Mouse (Mus musculus) hindbrain, embryonic 11.5 days (tissue): ENCODE measurements around the gene Rhob. TPM values are rescaled to one million over a fixed set of nuclear protein-coding genes. Genes with fewer than 3 reads are reported as not detected.

Experiments used
- ATAC-seq: fragments of 200-750 bp; cut with Nextera tagmentation; 2 replicates; pipeline ENCODE4 v1.8.0; 2017; ENCODE audit warnings: mild to moderate bottlenecking, moderate TSS enrichment, moderate library complexity; ENCODE audit not compliant: low FRiP score
- DNase-seq: peaks from one replicate; pipeline ENCODE4 v3.0.0-alpha.2; 2015; ENCODE audit warnings: low spot score
- H3K27ac ChIP-seq: fragments of 300-500 bp; sonication (generic); 2 replicates; pipeline ENCODE4 v1.5.1; 2014; ENCODE audit warnings: mild to moderate bottlenecking, low read depth, low read length
- H3K27me3 ChIP-seq: fragments of 300-500 bp; sonication (generic); 2 replicates; pipeline ENCODE4 v1.6.1; 2014; ENCODE audit warnings: mild to moderate bottlenecking, low read length, moderate library complexity, mixed read lengths; ENCODE audit not compliant: control insufficient read depth, insufficient read depth
- H3K36me3 ChIP-seq: fragments of 300-500 bp; sonication (generic); 2 replicates; pipeline ENCODE4 v1.6.1; 2014; ENCODE audit warnings: mild to moderate bottlenecking, low read length, moderate library complexity, mixed read lengths; ENCODE audit not compliant: control insufficient read depth, insufficient read depth
- H3K4me1 ChIP-seq: fragments of 300-500 bp; sonication (generic); replicated peaks from 2 replicates; pipeline ENCODE4 v1.6.1; 2014; ENCODE audit warnings: low read length, mixed read lengths; ENCODE audit not compliant: control insufficient read depth, insufficient read depth
- H3K4me2 ChIP-seq: fragments of 300-500 bp; sonication (generic); replicated peaks from 2 replicates; pipeline ENCODE4 v1.6.1; 2014; ENCODE audit warnings: mild to moderate bottlenecking, low read depth, low read length
- H3K4me3 ChIP-seq: fragments of 300-500 bp; sonication (generic); 2 replicates; pipeline ENCODE4 v1.5.1; 2014; ENCODE audit warnings: low read depth, low read length
- H3K9ac ChIP-seq: fragments of 300-500 bp; sonication (generic); 2 replicates; pipeline ENCODE4 v1.6.1; 2014; ENCODE audit warnings: low read depth, low read length
- H3K9me3 ChIP-seq: fragments of 300-500 bp; sonication (generic); 2 replicates; pipeline ENCODE4 v1.6.1; 2016; ENCODE audit warnings: low read length; ENCODE audit not compliant: control insufficient read depth
- WGBS: fragments of 180-500 bp; shearing (Covaris S2); extraction: QIAGEN DNeasy Blood & Tissue Kit; methylation state at CpG from one replicate; pipeline ENCODE4 v1.1.7; 2014; 5-methylcytosine and 5-hydroxymethylcytosine counted together
- polyA plus RNA-seq: library from polyadenylated mRNA; unstranded; fragments of >200 nt; fragmentation: Nextera tagmentation; extraction: Ambion mirVana; gene quantifications from 2 replicates; pipeline ENCODE4 v1.2.1, GENCODE M21; 2014

Rhob gene
- polyA plus RNA-seq, 1 experiment from 2014 or later = 64.4 TPM

DNA sequence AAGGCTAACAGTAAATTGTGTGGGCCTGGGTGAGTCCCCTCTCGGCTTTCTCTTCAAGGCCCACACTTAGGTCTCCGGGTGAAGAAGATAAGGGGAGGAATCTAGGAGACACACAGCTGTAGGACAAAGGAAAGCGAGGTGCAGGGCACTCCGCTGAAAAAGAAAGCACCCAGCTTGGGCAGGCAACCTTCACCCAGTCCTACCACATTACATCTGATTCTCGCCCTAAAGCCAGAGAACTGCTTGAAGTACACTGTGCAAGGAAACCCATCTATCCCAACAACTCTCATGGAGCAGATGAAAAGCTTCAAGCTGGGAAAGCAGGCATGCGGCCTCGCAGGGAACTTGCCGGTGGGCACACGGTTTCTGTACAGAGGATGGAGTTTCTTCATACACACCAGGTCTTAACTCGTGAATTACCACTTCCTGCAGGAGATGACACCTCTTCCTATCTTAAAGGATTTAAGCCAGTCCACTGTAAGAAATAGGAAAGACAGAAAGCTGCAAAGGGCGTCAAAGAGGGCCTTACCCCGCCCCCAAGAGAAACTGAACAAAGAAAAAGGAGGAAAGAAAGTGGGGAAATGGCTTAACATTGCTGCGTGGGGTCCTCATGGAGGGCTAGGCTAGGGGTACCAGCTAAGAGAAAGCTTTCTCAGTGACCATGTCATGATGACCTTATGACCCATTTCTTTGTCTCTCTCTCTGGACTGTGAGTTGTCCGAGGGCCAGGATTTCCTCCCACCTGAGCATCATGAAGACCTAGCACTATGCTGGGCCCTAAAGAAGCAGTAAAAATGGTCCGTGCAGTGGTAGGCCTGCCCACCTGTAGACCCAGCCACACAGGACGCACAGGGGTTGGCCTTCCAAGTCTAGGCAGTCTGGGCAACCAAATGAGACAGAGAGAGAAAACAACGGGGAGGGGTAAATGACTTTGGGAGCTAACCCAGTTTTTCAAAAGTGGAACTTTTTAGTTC lies 1.1 kb upstream of the Rhob start:
- 47% methylated on average over 17 of the region's 17 CpGs for WGBS
- peak overlapping the region; percentile 79 for H3K4me2 ChIP-seq
- H3K9ac ChIP-seq = peak overlapping the region; percentile 75
- H3K27me3 ChIP-seq = no peaks in the 10 kb centered on the region
- no peaks in the 10 kb centered on the region for H3K36me3 ChIP-seq
- DNase-seq = no peak
- H3K4me1 ChIP-seq = peaks cover 6% of the 10 kb centered on the region
- ATAC-seq = no peak
- H3K4me3 ChIP-seq = peak overlapping the region; percentile 85
- H3K9me3 ChIP-seq = no peaks in the 10 kb centered on the region
- H3K27ac ChIP-seq = peak overlapping the region; percentile 98

DNA sequence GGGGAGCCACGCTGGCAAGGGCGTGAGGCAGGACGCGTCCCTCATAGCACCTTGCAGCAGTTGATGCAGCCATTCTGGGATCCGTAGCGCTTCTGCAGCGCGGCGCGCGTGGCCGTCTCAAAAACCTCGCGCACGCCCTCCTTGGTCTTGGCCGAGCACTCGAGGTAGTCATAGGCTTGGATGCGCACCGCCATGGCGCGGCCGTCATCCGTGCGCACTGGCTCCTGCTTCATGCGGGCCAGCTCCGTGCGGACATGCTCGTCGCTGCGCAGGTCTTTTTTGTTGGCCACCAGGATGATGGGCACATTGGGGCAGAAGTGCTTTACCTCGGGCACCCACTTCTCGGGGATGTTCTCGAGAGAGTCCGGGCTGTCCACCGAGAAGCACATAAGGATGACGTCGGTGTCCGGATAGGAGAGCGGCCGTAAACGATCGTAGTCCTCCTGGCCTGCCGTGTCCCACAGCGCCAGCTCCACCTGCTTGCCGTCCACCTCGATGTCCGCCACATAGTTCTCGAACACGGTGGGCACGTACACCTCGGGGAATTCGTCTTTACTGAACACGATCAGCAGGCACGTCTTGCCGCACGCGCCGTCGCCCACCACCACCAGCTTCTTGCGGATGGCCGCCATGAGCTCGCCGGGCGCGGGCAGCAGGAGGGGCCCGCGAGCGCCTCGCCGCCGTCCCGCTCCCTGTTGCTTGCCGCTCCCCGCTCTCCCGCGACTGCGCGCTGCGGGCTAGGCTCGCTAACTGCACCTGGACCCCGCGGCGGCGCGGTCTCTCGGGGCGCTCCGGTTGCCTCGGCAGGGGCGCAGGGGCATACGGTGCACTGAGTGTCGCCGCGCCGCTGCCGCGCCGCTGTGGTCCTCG lies 573 bp downstream of the Rhob start:
- DNase-seq (peak; percentile 77), ATAC-seq (peak; percentile 70)
- Histone ChIP-seq H3K27me3 (no peaks in the 10 kb centered on the region), H3K4me1 (peaks cover 6% of the 10 kb centered on the region), H3K9ac (peak overlapping the region; percentile 98), H3K27ac (peak overlapping the region; percentile 98), H3K4me2 (peak overlapping the region; percentile 79), H3K4me3 (peak overlapping the region; percentile 85), H3K9me3 (no peaks in the 10 kb centered on the region), H3K36me3 (no peaks in the 10 kb centered on the region)
- whole genome bisulfite sequencing = under 1% methylated on average over 99 of the region's 99 CpGs

- peaks cover 6% of the 10 kb centered on the region for H3K4me1 ChIP-seq
- H3K36me3 ChIP-seq = no peaks in the 10 kb centered on the region
- DNase-seq (peak; percentile 71), ATAC-seq (peak; percentile 8)
- no peaks in the 10 kb centered on the region for H3K9me3 ChIP-seq
- peak overlapping the region; percentile 98 for H3K27ac ChIP-seq
- peak overlapping the region; percentile 98 for H3K9ac ChIP-seq
- H3K4me3 ChIP-seq = peak overlapping the region; percentile 85
- 6% methylated on average over 11 of the region's 13 CpGs for WGBS
- H3K4me2 ChIP-seq = peak overlapping the region; percentile 79
- no peaks in the 10 kb centered on the region for H3K27me3 ChIP-seq
These were observed 1.2 kb downstream of the Rhob start for GRCm38 (mm10) chr12:8498591-8499000.

GRCm38 (mm10) chr12:8498148-8498571 lies 1.6 kb downstream of the Rhob start:
- Histone ChIP-seq H3K4me2 (peak overlapping the region; percentile 79), H3K4me1 (peaks cover 6% of the 10 kb centered on the region), H3K9ac (peak overlapping the region; percentile 98), H3K27me3 (no peaks in the 10 kb centered on the region), H3K4me3 (peak overlapping the region; percentile 85), H3K36me3 (no peaks in the 10 kb centered on the region), H3K9me3 (no peaks in the 10 kb centered on the region), H3K27ac (peak overlapping the region; percentile 98)
- WGBS = 11% methylated on average over 8 of the region's 8 CpGs
- ATAC-seq (no peak), DNase-seq (peak; percentile 39)

GRCm38 (mm10) chr12:8497314-8497706 lies 2.5 kb downstream of the Rhob start:
- peaks cover 6% of the 10 kb centered on the region for H3K4me1 ChIP-seq
- H3K36me3 ChIP-seq = no peaks in the 10 kb centered on the region
- ATAC-seq = no peak
- WGBS = 37% methylated on average over 2 of the region's 2 CpGs
- no peaks in the 10 kb centered on the region for H3K27me3 ChIP-seq
- no peak for DNase-seq
- H3K4me3 ChIP-seq = peak overlapping the region; percentile 85; the same call in 1 of the 2 replicates
- H3K27ac ChIP-seq = no peak overlapping the region
- H3K9ac ChIP-seq = no peak overlapping the region
- peak overlapping the region; percentile 79 for H3K4me2 ChIP-seq
- H3K9me3 ChIP-seq = no peaks in the 10 kb centered on the region

- ATAC-seq = no peak
- no peak overlapping the region for H3K4me3 ChIP-seq
- H3K27ac ChIP-seq = no peak overlapping the region
- no peaks in the 10 kb centered on the region for H3K36me3 ChIP-seq
- H3K4me1 ChIP-seq = peaks cover 6% of the 10 kb centered on the region
- WGBS = 43% methylated on average over 2 of the region's 2 CpGs
- H3K9me3 ChIP-seq = no peaks in the 10 kb centered on the region
- no peak for DNase-seq
- H3K27me3 ChIP-seq = no peaks in the 10 kb centered on the region
- 0 out of 2 replicates have a peak overlapping the region, but pooled peaks have one; percentile 21 for H3K9ac ChIP-seq
- H3K4me2 ChIP-seq = peak overlapping the region; percentile 19
These were observed 3.0 kb downstream of the Rhob start for GRCm38 (mm10) chr12:8496679-8497313.

GRCm38 (mm10) chr12:8495881-8496678 lies 3.7 kb downstream of the Rhob start:
- DNase-seq = peak; percentile 20
- WGBS = 32% methylated on average over 15 of the region's 15 CpGs
- no peaks in the 10 kb centered on the region for H3K27me3 ChIP-seq
- H3K9ac ChIP-seq = no peak overlapping the region
- peaks cover 6% of the 10 kb centered on the region for H3K4me1 ChIP-seq
- H3K27ac ChIP-seq = no peak overlapping the region
- ATAC-seq = no peak
- H3K4me3 ChIP-seq = no peak overlapping the region
- H3K9me3 ChIP-seq = no peaks in the 10 kb centered on the region
- no peaks in the 10 kb centered on the region for H3K36me3 ChIP-seq
- peak overlapping the region; percentile 19; the same call in 1 of the 2 replicates for H3K4me2 ChIP-seq
